Mouse (Mus musculus): Measurements from ENCODE around the gene Cacna2d2. TPM values are rescaled to one million over a fixed set of nuclear protein-coding genes. Genes with fewer than 3 reads are reported as not detected.

Cacna2d2 gene
- polyA plus RNA-seq, 1 experiment: 5.3 TPM

DNA sequence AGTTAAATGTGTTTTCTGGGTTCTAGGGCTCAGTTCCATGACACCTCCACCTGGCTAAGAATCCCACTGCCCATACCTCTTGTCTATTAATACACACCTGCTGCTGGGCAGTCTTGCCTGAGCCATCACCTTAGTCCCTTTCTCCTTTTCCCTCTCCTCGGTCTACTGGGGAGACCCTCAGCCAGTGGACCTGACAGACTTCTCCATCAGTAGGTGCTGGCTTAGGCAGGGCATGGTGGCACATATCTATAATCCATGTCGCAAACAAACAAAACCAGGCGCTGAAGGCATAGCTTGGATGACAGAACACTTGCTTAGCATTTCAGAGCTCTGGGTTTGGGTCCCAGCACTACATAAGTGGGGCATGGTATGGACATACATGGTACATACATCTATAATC, 139.3 kb downstream of the Cacna2d2 start:
- peaks cover 15% of the 10 kb centered on the region for H3K4me1 ChIP-seq (ENCODE audit: control insufficient read depth, insufficient read depth, insufficient read length, low read length)
- H3K27me3 ChIP-seq (ENCODE audit: control insufficient read depth, insufficient read depth, low read length): no peaks in the 10 kb centered on the region
- TF ChIP-seq CTCF (IDR thresholded peaks at IDR 0.05; ENCODE audit: extremely low read depth, insufficient read length, insufficient replicate concordance, low read depth, low read length) (no peak), POLR2A (IDR thresholded peaks at IDR 0.05; ENCODE audit: low read depth, low read length) (no peak)
- H3K4me3 ChIP-seq (ENCODE audit: low read depth, low read length): no peak overlapping the region
- 88% methylated on average over 3 of the region's 3 CpGs for WGBS
- peaks cover 24% of the 10 kb centered on the region for H3K36me3 ChIP-seq (ENCODE audit: control insufficient read depth, insufficient read depth, low read length)
- no peak overlapping the region for H3K27ac ChIP-seq (ENCODE audit: insufficient read depth, low read depth, low read length)

DNA sequence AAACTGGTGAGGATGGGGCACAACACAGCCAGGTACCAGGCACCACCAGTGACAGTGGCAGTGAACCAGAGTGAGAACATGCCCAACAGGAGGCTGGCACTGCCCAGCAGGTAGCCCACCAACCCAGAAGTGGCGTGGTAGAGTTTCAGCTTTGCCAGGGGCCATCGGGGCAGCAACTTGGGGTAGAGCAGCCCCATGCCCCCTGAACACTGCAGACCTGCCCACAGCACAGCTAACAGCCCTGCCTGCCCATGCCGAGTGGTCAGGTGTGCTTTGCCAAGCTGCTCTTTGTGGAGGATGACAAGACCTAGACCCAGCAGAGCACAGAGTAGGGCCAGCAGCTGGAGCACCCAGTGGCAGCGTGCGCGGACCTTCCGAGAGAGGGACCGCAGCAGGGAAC, 140.5 kb downstream of the Cacna2d2 start:
- Histone ChIP-seq H3K36me3 (ENCODE audit: control insufficient read depth, insufficient read depth, low read length) (peaks cover 31% of the 10 kb centered on the region), H3K27ac (ENCODE audit: insufficient read depth, low read depth, low read length) (no peak overlapping the region), H3K4me1 (ENCODE audit: control insufficient read depth, insufficient read depth, insufficient read length, low read length) (peaks cover 15% of the 10 kb centered on the region), H3K4me3 (ENCODE audit: low read depth, low read length) (no peak overlapping the region), H3K27me3 (ENCODE audit: control insufficient read depth, insufficient read depth, low read length) (no peaks in the 10 kb centered on the region)
- 93% methylated on average over 8 of the region's 8 CpGs for WGBS
- no peak for TF ChIP-seq CTCF (IDR thresholded peaks at IDR 0.05; ENCODE audit: extremely low read depth, insufficient read length, insufficient replicate concordance, low read depth, low read length)
- no peak for TF ChIP-seq POLR2A (IDR thresholded peaks at IDR 0.05; ENCODE audit: low read depth, low read length)

- H3K4me3 ChIP-seq (ENCODE audit: low read depth, low read length): no peak overlapping the region
- no peak overlapping the region for H3K27ac ChIP-seq (ENCODE audit: insufficient read depth, low read depth, low read length)
- peaks cover 31% of the 10 kb centered on the region for H3K36me3 ChIP-seq (ENCODE audit: control insufficient read depth, insufficient read depth, low read length)
- TF ChIP-seq CTCF (IDR thresholded peaks at IDR 0.05; ENCODE audit: extremely low read depth, insufficient read length, insufficient replicate concordance, low read depth, low read length): no peak
- no peak for TF ChIP-seq POLR2A (IDR thresholded peaks at IDR 0.05; ENCODE audit: low read depth, low read length)
- no peaks in the 10 kb centered on the region for H3K27me3 ChIP-seq (ENCODE audit: control insufficient read depth, insufficient read depth, low read length)
- peaks cover 15% of the 10 kb centered on the region for H3K4me1 ChIP-seq (ENCODE audit: control insufficient read depth, insufficient read depth, insufficient read length, low read length)
- WGBS: 68% methylated on average over 4 of the region's 4 CpGs
These were observed 141.0 kb downstream of the Cacna2d2 start for GRCm38 (mm10) chr9:107540420-107540819.

DNA sequence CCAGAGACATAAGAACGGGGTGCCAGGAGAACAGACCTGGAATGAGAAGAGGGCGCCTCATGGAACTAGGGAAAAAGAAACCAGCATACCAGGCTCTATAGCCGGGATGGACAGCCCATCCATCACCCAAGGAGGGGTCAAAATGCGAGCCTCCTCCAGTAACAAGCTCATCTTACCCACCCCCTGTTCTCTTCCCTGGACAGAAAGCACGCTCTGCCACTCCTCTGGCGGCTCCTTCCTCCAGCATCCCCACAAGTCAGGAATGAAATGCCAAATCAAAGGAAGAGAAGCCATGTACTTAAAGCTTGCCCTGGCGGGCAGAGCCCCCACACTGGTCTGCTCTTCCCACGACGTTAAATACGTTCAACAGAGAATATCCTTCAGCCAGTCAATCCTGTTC, 141.6 kb downstream of the Cacna2d2 start:
- H3K4me1 ChIP-seq (ENCODE audit: control insufficient read depth, insufficient read depth, insufficient read length, low read length): peaks cover 12% of the 10 kb centered on the region
- 35% methylated on average over 10 of the region's 10 CpGs for WGBS
- no peak overlapping the region for H3K27ac ChIP-seq (ENCODE audit: insufficient read depth, low read depth, low read length)
- H3K4me3 ChIP-seq (ENCODE audit: low read depth, low read length): no peak overlapping the region
- H3K36me3 ChIP-seq (ENCODE audit: control insufficient read depth, insufficient read depth, low read length): peaks cover 31% of the 10 kb centered on the region
- no peak for TF ChIP-seq CTCF (IDR thresholded peaks at IDR 0.05; ENCODE audit: extremely low read depth, insufficient read length, insufficient replicate concordance, low read depth, low read length)
- TF ChIP-seq POLR2A (IDR thresholded peaks at IDR 0.05; ENCODE audit: low read depth, low read length): no peak
- H3K27me3 ChIP-seq (ENCODE audit: control insufficient read depth, insufficient read depth, low read length): no peaks in the 10 kb centered on the region

- Histone ChIP-seq H3K27me3 (ENCODE audit: control insufficient read depth, insufficient read depth, low read length) (no peaks in the 10 kb centered on the region), H3K4me1 (ENCODE audit: control insufficient read depth, insufficient read depth, insufficient read length, low read length) (peaks cover 8% of the 10 kb centered on the region), H3K4me3 (ENCODE audit: low read depth, low read length) (peak within 1 kb of the TSS; percentile 76), H3K36me3 (ENCODE audit: control insufficient read depth, insufficient read depth, low read length) (peaks cover 31% of the 10 kb centered on the region), H3K27ac (ENCODE audit: insufficient read depth, low read depth, low read length) (peak within 1 kb of the TSS; percentile 41)
- TF ChIP-seq POLR2A (IDR thresholded peaks at IDR 0.05; ENCODE audit: low read depth, low read length) (0 out of 2 replicates have a peak, but pooled peaks have one; percentile 10), CTCF (IDR thresholded peaks at IDR 0.05; ENCODE audit: extremely low read depth, insufficient read length, insufficient replicate concordance, low read depth, low read length) (no peak)
- WGBS: under 1% methylated on average over 46 of the region's 46 CpGs
These were observed 142.3 kb downstream of the Cacna2d2 start, which contains the start of the genes Cyb561d2 and Nprl2 for GRCm38 (mm10) chr9:107541474-107542351. TSS of gene Cyb561d2 (minus strand) at chr9:107542193. TSS of gene Nprl2 (plus strand) at chr9:107542226.

- Histone ChIP-seq H3K27me3 (ENCODE audit: control insufficient read depth, insufficient read depth, low read length) (no peaks in the 10 kb centered on the region), H3K4me1 (ENCODE audit: control insufficient read depth, insufficient read depth, insufficient read length, low read length) (peaks cover 12% of the 10 kb centered on the region), H3K4me3 (ENCODE audit: low read depth, low read length) (peak overlapping the region; percentile 76), H3K36me3 (ENCODE audit: control insufficient read depth, insufficient read depth, low read length) (peaks cover 31% of the 10 kb centered on the region), H3K27ac (ENCODE audit: insufficient read depth, low read depth, low read length) (no peak overlapping the region)
- TF ChIP-seq CTCF (IDR thresholded peaks at IDR 0.05; ENCODE audit: extremely low read depth, insufficient read length, insufficient replicate concordance, low read depth, low read length) (no peak), POLR2A (IDR thresholded peaks at IDR 0.05; ENCODE audit: low read depth, low read length) (no peak)
- under 1% methylated on average over 11 of the region's 11 CpGs for WGBS
These were observed 142.9 kb downstream of the Cacna2d2 start for GRCm38 (mm10) chr9:107542352-107542686.

GRCm38 (mm10) chr9:107542721-107543120, 143.3 kb downstream of the Cacna2d2 start:
- no peak for TF ChIP-seq POLR2A (IDR thresholded peaks at IDR 0.05; ENCODE audit: low read depth, low read length)
- no peak for TF ChIP-seq CTCF (IDR thresholded peaks at IDR 0.05; ENCODE audit: extremely low read depth, insufficient read length, insufficient replicate concordance, low read depth, low read length)
- 45% methylated on average over 8 of the region's 8 CpGs for WGBS
- peaks cover 15% of the 10 kb centered on the region for H3K4me1 ChIP-seq (ENCODE audit: control insufficient read depth, insufficient read depth, insufficient read length, low read length)
- H3K27ac ChIP-seq (ENCODE audit: insufficient read depth, low read depth, low read length): no peak overlapping the region
- H3K27me3 ChIP-seq (ENCODE audit: control insufficient read depth, insufficient read depth, low read length): no peaks in the 10 kb centered on the region
- no peak overlapping the region for H3K4me3 ChIP-seq (ENCODE audit: low read depth, low read length)
- H3K36me3 ChIP-seq (ENCODE audit: control insufficient read depth, insufficient read depth, low read length): peaks cover 29% of the 10 kb centered on the region

Data from small intestine, adult 2 months (tissue).